Mouse (Mus musculus) embryonic facial prominence, embryonic 13.5 days (tissue): Measurements from ENCODE around the gene Ptges3. TPM values are rescaled to one million over a fixed set of nuclear protein-coding genes. Genes with fewer than 3 reads are reported as not detected.
"Not testable (repeated sequence)": the region's sequence is repeated elsewhere in the genome, so short reads cannot be mapped to it uniquely, and the experiment has no call there.

Experiments
- ATAC-seq: fragments of 200-750 bp; cut with Nextera tagmentation; 2 replicates; pipeline ENCODE4 v1.8.0; 2017; ENCODE audit warnings: low read depth; ENCODE audit not compliant: insufficient number of reproducible peaks, insufficient read depth, low FRiP score, low TSS enrichment
- H3K27ac ChIP-seq: fragments of 300-500 bp; sonication (generic); 2 replicates; pipeline ENCODE4 v1.5.1; 2015; ENCODE audit warnings: moderate library complexity, mild to moderate bottlenecking, inconsistent platforms
- H3K27me3 ChIP-seq: fragments of 300-500 bp; sonication (generic); 2 replicates; pipeline ENCODE4 v1.6.1; 2015; ENCODE audit warnings: mild to moderate bottlenecking, inconsistent platforms
- H3K36me3 ChIP-seq: fragments of 300-500 bp; sonication (generic); 2 replicates; pipeline ENCODE4 v1.6.1; 2015; ENCODE audit warnings: mild to moderate bottlenecking, inconsistent platforms
- H3K4me1 ChIP-seq: fragments of 300-500 bp; sonication (generic); 2 replicates; pipeline ENCODE4 v1.6.1; 2015; ENCODE audit warnings: inconsistent platforms
- H3K4me2 ChIP-seq: fragments of 300-500 bp; sonication (generic); 2 replicates; pipeline ENCODE4 v1.6.1; 2015; ENCODE audit warnings: moderate library complexity, mild to moderate bottlenecking, inconsistent platforms
- H3K4me3 ChIP-seq: fragments of 300-500 bp; sonication (generic); 2 replicates; pipeline ENCODE4 v1.5.1; 2015; ENCODE audit warnings: mild to moderate bottlenecking, inconsistent platforms
- H3K9ac ChIP-seq: fragments of 300-500 bp; sonication (generic); 2 replicates; pipeline ENCODE4 v1.6.1; 2015; ENCODE audit warnings: mild to moderate bottlenecking, inconsistent platforms
- H3K9me3 ChIP-seq: fragments of 300-500 bp; sonication (generic); 2 replicates; pipeline ENCODE4 v1.6.1; 2016; ENCODE audit warnings: inconsistent platforms
- WGBS: fragments of 180-500 bp; shearing (Covaris S2); methylation state at CpG from one replicate; pipeline ENCODE4 v1.1.7; 2015; ENCODE audit warnings: mixed read lengths; 5-methylcytosine and 5-hydroxymethylcytosine counted together
- polyA plus RNA-seq: library from polyadenylated mRNA; unstranded; fragments of >200 nt; fragmentation: Nextera tagmentation; extraction: Ambion mirVana; gene quantifications from 2 replicates; pipeline ENCODE4 v1.2.1, GENCODE M21; 2015

The Ptges3 gene
- polyA plus RNA-seq, 1 experiment from 2014 or later = 556 TPM

GRCm38 (mm10) chr10:128040293-128040692 is 18.5 kb upstream of the Ptges3 start:
- Histone ChIP-seq H3K4me2 (no peak overlapping the region), H3K9me3 (no peaks in the 10 kb centered on the region), H3K9ac (peak overlapping the region; percentile 45; the same call in 1 of the 2 replicates), H3K27ac (0 out of 2 replicates have a peak overlapping the region, but pooled peaks have one; percentile 17), H3K27me3 (no peaks in the 10 kb centered on the region), H3K4me3 (no peak overlapping the region), H3K36me3 (peaks cover 68% of the 10 kb centered on the region), H3K4me1 (peaks cover 69% of the 10 kb centered on the region)
- ATAC-seq = no peak
- 88% methylated on average over 5 of the region's 5 CpGs for WGBS

- Histone ChIP-seq H3K4me2 (no peak overlapping the region), H3K9ac (peak overlapping the region; percentile 45; the same call in 1 of the 2 replicates), H3K27ac (no peak overlapping the region), H3K4me3 (no peak overlapping the region), H3K36me3 (peaks cover 81% of the 10 kb centered on the region), H3K4me1 (peaks cover 69% of the 10 kb centered on the region), H3K27me3 (no peaks in the 10 kb centered on the region), H3K9me3 (no peaks in the 10 kb centered on the region)
- no peak for ATAC-seq
- 72% methylated on average over 4 of the region's 4 CpGs for WGBS
These were observed 17.1 kb upstream of the Ptges3 start for GRCm38 (mm10) chr10:128041636-128042035.

- Histone ChIP-seq H3K9ac (0 out of 2 replicates have a peak overlapping the region, but pooled peaks have one; percentile 17), H3K4me3 (no peak overlapping the region), H3K9me3 (no peaks in the 10 kb centered on the region), H3K4me1 (peaks cover 61% of the 10 kb centered on the region), H3K4me2 (no peak overlapping the region), H3K27ac (no peak overlapping the region), H3K36me3 (peaks cover 88% of the 10 kb centered on the region), H3K27me3 (no peaks in the 10 kb centered on the region)
- no peak for ATAC-seq
- WGBS = 87% methylated on average over 3 of the region's 3 CpGs
These were observed 16.3 kb upstream of the Ptges3 start for GRCm38 (mm10) chr10:128042466-128042865.

GRCm38 (mm10) chr10:128043041-128043835 is 15.5 kb upstream of the Ptges3 start:
- no peak overlapping the region for H3K4me2 ChIP-seq
- peaks cover 93% of the 10 kb centered on the region for H3K36me3 ChIP-seq
- H3K9ac ChIP-seq = peak overlapping the region; percentile 49; the same call in 1 of the 2 replicates
- H3K4me3 ChIP-seq = no peak overlapping the region
- WGBS = 70% methylated on average over 3 of the region's 3 CpGs
- H3K4me1 ChIP-seq = peaks cover 56% of the 10 kb centered on the region
- H3K27me3 ChIP-seq = no peaks in the 10 kb centered on the region
- ATAC-seq = no peak
- peak overlapping the region; percentile 44; the same call in 1 of the 2 replicates for H3K27ac ChIP-seq
- no peaks in the 10 kb centered on the region for H3K9me3 ChIP-seq

- Histone ChIP-seq H3K9ac (no peak overlapping the region), H3K4me3 (no peak overlapping the region), H3K9me3 (no peaks in the 10 kb centered on the region), H3K4me2 (no peak overlapping the region), H3K36me3 (peaks cover 79% of the 10 kb centered on the region), H3K4me1 (peaks cover 15% of the 10 kb centered on the region), H3K27me3 (no peaks in the 10 kb centered on the region), H3K27ac (no peak overlapping the region)
- ATAC-seq = no peak
- WGBS = 96% methylated on average over 8 of the region's 8 CpGs
These were observed 10.6 kb upstream of the Ptges3 start for GRCm38 (mm10) chr10:128048157-128048556.

GRCm38 (mm10) chr10:128049741-128050140 is 9.0 kb upstream of the Ptges3 start:
- Histone ChIP-seq H3K4me3 (no peak overlapping the region), H3K4me2 (no peak overlapping the region), H3K9ac (no peak overlapping the region), H3K36me3 (peaks cover 63% of the 10 kb centered on the region), H3K4me1 (peaks cover 2% of the 10 kb centered on the region; the same call in 1 of the 2 replicates), H3K9me3 (no peaks in the 10 kb centered on the region), H3K27ac (no peak overlapping the region), H3K27me3 (no peaks in the 10 kb centered on the region)
- ATAC-seq = no peak
- WGBS = 91% methylated on average over 2 of the region's 2 CpGs

- ATAC-seq = no peak
- no peak overlapping the region for H3K9ac ChIP-seq
- 96% methylated on average over 2 of the region's 2 CpGs for WGBS
- no peaks in the 10 kb centered on the region for H3K4me1 ChIP-seq
- H3K9me3 ChIP-seq = no peaks in the 10 kb centered on the region
- no peaks in the 10 kb centered on the region for H3K27me3 ChIP-seq
- no peak overlapping the region for H3K4me3 ChIP-seq
- H3K27ac ChIP-seq = no peak overlapping the region
- H3K36me3 ChIP-seq = peaks cover 57% of the 10 kb centered on the region
- H3K4me2 ChIP-seq = no peak overlapping the region
These were observed 8.4 kb upstream of the Ptges3 start for GRCm38 (mm10) chr10:128050355-128050754.

GRCm38 (mm10) chr10:128051589-128051988 is 7.2 kb upstream of the Ptges3 start:
- Histone ChIP-seq H3K27me3 (no peaks in the 10 kb centered on the region), H3K4me1 (no peaks in the 10 kb centered on the region), H3K9ac (no peak overlapping the region), H3K27ac (no peak overlapping the region), H3K4me3 (no peak overlapping the region), H3K36me3 (peaks cover 44% of the 10 kb centered on the region), H3K4me2 (no peak overlapping the region), H3K9me3 (no peaks in the 10 kb centered on the region)
- WGBS = 89% methylated on average over 5 of the region's 5 CpGs
- no peak for ATAC-seq

GRCm38 (mm10) chr10:128052136-128052535 is 6.6 kb upstream of the Ptges3 start:
- H3K9me3 ChIP-seq, ATAC-seq, H3K9ac ChIP-seq, H3K4me3 ChIP-seq, H3K4me1 ChIP-seq, H3K4me2 ChIP-seq, H3K27me3 ChIP-seq, H3K27ac ChIP-seq: not testable (repeated sequence)
- H3K36me3 ChIP-seq = peaks cover 39% of the 10 kb centered on the region
- WGBS = 100% methylated on average over 1 of the region's 2 CpGs

GRCm38 (mm10) chr10:128053001-128053400 is 5.8 kb upstream of the Ptges3 start:
- Histone ChIP-seq H3K9ac (no peak overlapping the region), H3K27me3 (no peaks in the 10 kb centered on the region), H3K4me1 (peaks cover 5% of the 10 kb centered on the region), H3K9me3 (no peaks in the 10 kb centered on the region), H3K4me2 (no peak overlapping the region), H3K27ac (no peak overlapping the region), H3K4me3 (no peak overlapping the region), H3K36me3 (peaks cover 32% of the 10 kb centered on the region)
- no peak for ATAC-seq
- 94% methylated on average over 8 of the region's 8 CpGs for WGBS

GRCm38 (mm10) chr10:128058184-128058583 is 570 bp upstream of the Ptges3 start:
- peak overlapping the region; percentile 99 for H3K4me3 ChIP-seq
- peak overlapping the region; percentile 76 for H3K4me2 ChIP-seq
- H3K36me3 ChIP-seq = 0 out of 2 replicates have a peak, but pooled peaks cover 6% of the 10 kb centered on the region
- no peaks in the 10 kb centered on the region for H3K27me3 ChIP-seq
- under 1% methylated on average over 18 of the region's 18 CpGs for WGBS
- peaks cover 23% of the 10 kb centered on the region for H3K4me1 ChIP-seq
- peak overlapping the region; percentile 99 for H3K27ac ChIP-seq
- peak overlapping the region; percentile 96 for H3K9ac ChIP-seq
- ATAC-seq = no peak; the same call in 1 of the 2 replicates
- no peaks in the 10 kb centered on the region for H3K9me3 ChIP-seq
